Mouse (Mus musculus) hindbrain, postnatal 0 days (tissue): ENCODE data around the gene Sall4. TPM values are rescaled to one million over a fixed set of nuclear protein-coding genes. Genes with fewer than 3 reads are reported as not detected.
"Not testable (repeated sequence)": the region's sequence is repeated elsewhere in the genome, so short reads cannot be mapped to it uniquely, and the experiment has no call there.

Source experiments
- ATAC-seq: fragments of 200-750 bp; cut with Nextera tagmentation; 2 replicates; pipeline ENCODE4 v1.8.0; 2017; ENCODE audit warnings: mild to moderate bottlenecking, moderate TSS enrichment, moderate library complexity
- DNase-seq: peaks from one replicate; pipeline ENCODE4 v3.0.0-alpha.2; 2015; ENCODE audit warnings: low spot score
- H3K27ac ChIP-seq: fragments of 300-500 bp; sonication (generic); 2 replicates; pipeline ENCODE4 v1.5.1; 2014; ENCODE audit warnings: mild to moderate bottlenecking
- H3K27me3 ChIP-seq: fragments of 300-500 bp; sonication (generic); 2 replicates; pipeline ENCODE4 v1.6.1; 2014; ENCODE audit warnings: low read length, mixed read lengths; ENCODE audit not compliant: insufficient read depth
- H3K36me3 ChIP-seq: fragments of 300-500 bp; sonication (generic); 2 replicates; pipeline ENCODE4 v1.6.1; 2014; ENCODE audit warnings: low read length, mixed read lengths; ENCODE audit not compliant: insufficient read depth
- H3K4me1 ChIP-seq: fragments of 300-500 bp; sonication (generic); 2 replicates; pipeline ENCODE4 v1.6.1; 2014; ENCODE audit warnings: antibody characterized with exemption, low read length, mixed read lengths; ENCODE audit not compliant: insufficient read depth
- H3K4me2 ChIP-seq: fragments of 300-500 bp; sonication (generic); 2 replicates; pipeline ENCODE4 v1.6.1; 2014; ENCODE audit warnings: low read depth, mild to moderate bottlenecking, low read length, moderate library complexity, mixed read lengths
- H3K4me3 ChIP-seq: fragments of 300-500 bp; sonication (generic); 2 replicates; pipeline ENCODE4 v1.5.1; 2014; ENCODE audit warnings: low read length
- H3K9ac ChIP-seq: fragments of 300-500 bp; sonication (generic); replicated peaks from 2 replicates; pipeline ENCODE4 v1.6.1; 2014; ENCODE audit warnings: mild to moderate bottlenecking, low read length, moderate library complexity, mixed read lengths
- H3K9me3 ChIP-seq: fragments of 300-500 bp; sonication (generic); 2 replicates; pipeline ENCODE4 v1.6.1; 2016; ENCODE audit warnings: low read length, mixed read lengths
- CTCF ChIP-seq: IDR thresholded peaks from 2 replicates; pipeline ENCODE4 v1.5.1; 2016; ENCODE audit warnings: antibody characterized with exemption, control low read depth, low read depth
- whole genome bisulfite sequencing: fragments of 180-500 bp; shearing (Covaris S2); extraction: QIAGEN DNeasy Blood & Tissue Kit; methylation state at CpG from one replicate; pipeline ENCODE4 v1.1.7; 2014; 5-methylcytosine and 5-hydroxymethylcytosine counted together
- polyA plus RNA-seq: library from polyadenylated mRNA; unstranded; fragments of >200 nt; fragmentation: Nextera tagmentation; extraction: Ambion mirVana; gene quantifications from 2 replicates; pipeline ENCODE4 v1.2.1, GENCODE M21; 2015
- total RNA-seq: library from RNA; depleted of rRNA; stranded (reverse); fragments of >200 nt; gene quantifications from 2 replicates; pipeline ENCODE4 v1.2.3, GENCODE M21; 2014

Sall4 gene
- total and polyA plus RNA-seq, 2 experiments from 2014 or later: 0.16 to 0.31 TPM

DNA sequence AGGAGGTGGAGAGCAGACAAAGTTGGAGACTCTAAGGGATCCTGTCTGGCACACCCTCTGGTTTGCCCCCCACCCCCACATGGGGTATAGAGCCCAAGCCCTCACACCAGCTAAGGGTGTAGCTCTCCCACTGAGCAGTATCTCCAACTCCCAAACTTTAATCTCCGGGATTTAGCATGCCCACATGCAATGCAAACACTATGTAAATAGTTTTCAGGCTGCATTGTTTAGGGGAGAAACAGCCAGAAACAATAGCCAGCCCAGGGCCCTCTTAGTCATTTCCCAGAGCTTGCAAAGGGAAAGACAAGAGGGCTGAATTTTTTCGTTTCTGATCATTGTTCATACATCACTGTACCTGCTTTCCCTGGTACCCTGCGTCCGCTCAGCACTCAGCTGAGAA lies 5.8 kb downstream of the Sall4 start:
- TF ChIP-seq CTCF: no peak
- no peaks in the 10 kb centered on the region for H3K9me3 ChIP-seq
- 16% methylated on average over 4 of the region's 4 CpGs for WGBS
- ATAC-seq (no peak), DNase-seq (no peak)
- H3K36me3 ChIP-seq: no peaks in the 10 kb centered on the region
- peaks cover 41% of the 10 kb centered on the region for H3K27me3 ChIP-seq
- no peak overlapping the region for H3K4me3 ChIP-seq
- H3K27ac ChIP-seq: no peak overlapping the region
- H3K4me2 ChIP-seq: peak overlapping the region; percentile 24
- H3K9ac ChIP-seq: 0 out of 2 replicates have a peak overlapping the region, but pooled peaks have one; percentile 19
- H3K4me1 ChIP-seq: no peaks in the 10 kb centered on the region

DNA sequence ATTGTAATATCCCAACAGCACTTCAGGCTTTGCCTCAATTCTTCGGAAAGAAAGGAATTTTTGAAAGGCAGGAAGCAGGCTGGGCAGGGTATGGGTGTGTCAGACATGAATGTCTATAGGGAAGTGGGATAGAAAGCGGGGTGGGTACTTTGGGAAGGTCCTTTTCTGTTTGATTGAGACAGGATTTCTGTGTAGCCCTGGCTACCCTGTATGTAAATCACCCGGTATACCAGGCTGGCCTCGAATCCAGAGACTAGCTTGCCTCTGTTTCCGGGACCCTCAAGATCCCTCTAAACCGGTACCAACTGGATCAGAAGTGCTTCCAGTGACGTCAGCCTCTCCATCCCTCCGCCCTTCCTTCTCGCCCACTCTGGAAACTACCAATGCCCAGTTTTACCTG lies 6.6 kb downstream of the Sall4 start:
- H3K4me1 ChIP-seq: no peaks in the 10 kb centered on the region
- no peak overlapping the region for H3K4me3 ChIP-seq
- no peaks in the 10 kb centered on the region for H3K9me3 ChIP-seq
- H3K9ac ChIP-seq: no peak overlapping the region
- H3K36me3 ChIP-seq: no peaks in the 10 kb centered on the region
- H3K27me3 ChIP-seq: peaks cover 38% of the 10 kb centered on the region
- 90% methylated on average over 9 of the region's 9 CpGs for WGBS
- no peak for TF ChIP-seq CTCF
- DNase-seq: no peak
- no peak overlapping the region for H3K27ac ChIP-seq
- no peak for ATAC-seq
- H3K4me2 ChIP-seq: no peak overlapping the region

DNA sequence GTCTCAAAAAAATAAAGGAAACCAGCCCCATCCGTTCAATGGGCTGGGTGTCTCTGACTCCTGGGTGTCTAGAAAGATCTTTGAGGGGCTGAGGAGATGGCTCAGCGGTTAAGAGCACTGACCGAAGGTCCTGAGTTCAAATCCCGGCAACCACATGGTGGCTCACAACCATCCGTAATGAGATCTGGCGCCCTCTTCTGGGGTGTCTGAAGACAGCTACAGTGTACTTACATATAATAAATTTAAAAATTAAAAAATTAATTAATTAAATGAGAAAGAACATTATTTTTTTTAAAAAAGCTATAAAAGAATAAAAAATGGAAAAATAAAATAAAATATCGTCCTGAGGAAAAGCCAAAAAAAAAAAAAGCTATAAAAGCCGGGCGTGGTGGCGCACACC lies 23.3 kb downstream of the Sall4 start:
- 88% methylated on average over 10 of the region's 10 CpGs for WGBS
- H3K27ac ChIP-seq, H3K4me1 ChIP-seq, H3K9me3 ChIP-seq, DNase-seq, H3K36me3 ChIP-seq, H3K4me3 ChIP-seq, H3K27me3 ChIP-seq, H3K4me2 ChIP-seq, H3K9ac ChIP-seq, ATAC-seq: not testable (repeated sequence)

DNA sequence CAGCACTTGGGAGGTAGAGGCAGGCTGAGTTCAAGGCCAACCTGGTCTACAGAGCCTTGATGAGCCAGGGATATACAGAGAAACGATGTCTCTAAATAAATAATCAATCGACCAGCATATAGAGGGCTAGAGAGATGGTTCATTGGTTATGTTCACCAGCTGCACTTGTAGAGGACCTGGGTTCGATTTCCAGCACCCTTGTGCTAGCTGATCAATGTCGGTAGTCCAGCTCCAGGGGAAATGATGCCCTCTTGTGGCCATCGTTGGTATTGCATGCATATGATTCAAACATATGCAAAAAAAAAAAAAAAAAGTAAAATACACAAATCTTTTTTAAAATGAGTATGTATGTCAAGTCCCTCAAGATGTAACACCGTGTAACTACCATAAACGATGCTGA lies 25.1 kb downstream of the Sall4 start:
- peak overlapping the region; percentile 56 for H3K4me2 ChIP-seq
- H3K27ac ChIP-seq: peak overlapping the region; percentile 98
- H3K4me3 ChIP-seq: peak overlapping the region; percentile 87
- TF ChIP-seq CTCF: peak; percentile 86
- DNase-seq: peak; percentile 80
- WGBS: 19% methylated on average over 7 of the region's 7 CpGs
- ATAC-seq: peak; percentile 3; the same call in 1 of the 2 replicates
- H3K4me1 ChIP-seq: no peaks in the 10 kb centered on the region; the same call in 1 of the 2 replicates
- no peaks in the 10 kb centered on the region for H3K36me3 ChIP-seq
- H3K9ac ChIP-seq: peak overlapping the region; percentile 98; the same call in 1 of the 2 replicates
- no peaks in the 10 kb centered on the region for H3K27me3 ChIP-seq
- no peaks in the 10 kb centered on the region for H3K9me3 ChIP-seq

DNA sequence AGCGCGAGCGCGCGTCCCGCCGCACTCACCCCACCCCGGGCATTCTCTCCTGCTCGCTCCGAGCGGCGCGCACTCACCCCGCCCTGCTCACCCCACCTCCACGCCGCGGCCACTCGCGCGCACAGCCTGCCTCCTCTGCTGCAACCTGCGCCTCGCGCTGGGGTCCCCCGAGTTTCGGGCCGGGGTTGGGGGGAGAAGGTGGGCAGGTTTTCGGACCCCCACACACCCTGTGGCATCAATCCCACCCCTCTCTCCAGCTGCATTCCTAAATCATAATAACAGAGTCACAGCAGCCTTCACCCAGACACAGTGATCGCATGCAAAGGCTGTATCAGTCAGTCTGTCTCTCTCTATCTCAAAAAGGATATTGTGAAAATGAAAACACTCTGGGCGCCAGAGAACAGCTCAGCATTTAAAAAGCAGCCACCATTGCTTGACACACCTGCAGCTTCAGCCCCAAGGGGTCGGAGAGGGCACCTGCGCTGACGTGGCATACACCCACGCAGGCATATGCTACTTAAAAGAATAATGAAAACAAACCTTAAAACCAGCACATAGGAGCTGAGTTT lies 25.6 kb downstream of the Sall4 start, which contains the start of gene Atp9a:
Gene Atp9a, minus strand, starts transcription at position 351 of the 569 bp plus-strand sequence.
- Histone ChIP-seq H3K4me2 (peak within 1 kb of the TSS; percentile 56), H3K9me3 (no peaks in the 10 kb centered on the region), H3K27me3 (no peaks in the 10 kb centered on the region), H3K27ac (peak within 1 kb of the TSS; percentile 98), H3K4me1 (no peaks in the 10 kb centered on the region; the same call in 1 of the 2 replicates), H3K36me3 (no peaks in the 10 kb centered on the region), H3K4me3 (peak within 1 kb of the TSS; percentile 87), H3K9ac (peak within 1 kb of the TSS; percentile 98)
- WGBS: 15% methylated on average over 13 of the region's 33 CpGs
- DNase-seq (peak; percentile 89), ATAC-seq (peak; percentile 85)
- no peak for TF ChIP-seq CTCF

DNA sequence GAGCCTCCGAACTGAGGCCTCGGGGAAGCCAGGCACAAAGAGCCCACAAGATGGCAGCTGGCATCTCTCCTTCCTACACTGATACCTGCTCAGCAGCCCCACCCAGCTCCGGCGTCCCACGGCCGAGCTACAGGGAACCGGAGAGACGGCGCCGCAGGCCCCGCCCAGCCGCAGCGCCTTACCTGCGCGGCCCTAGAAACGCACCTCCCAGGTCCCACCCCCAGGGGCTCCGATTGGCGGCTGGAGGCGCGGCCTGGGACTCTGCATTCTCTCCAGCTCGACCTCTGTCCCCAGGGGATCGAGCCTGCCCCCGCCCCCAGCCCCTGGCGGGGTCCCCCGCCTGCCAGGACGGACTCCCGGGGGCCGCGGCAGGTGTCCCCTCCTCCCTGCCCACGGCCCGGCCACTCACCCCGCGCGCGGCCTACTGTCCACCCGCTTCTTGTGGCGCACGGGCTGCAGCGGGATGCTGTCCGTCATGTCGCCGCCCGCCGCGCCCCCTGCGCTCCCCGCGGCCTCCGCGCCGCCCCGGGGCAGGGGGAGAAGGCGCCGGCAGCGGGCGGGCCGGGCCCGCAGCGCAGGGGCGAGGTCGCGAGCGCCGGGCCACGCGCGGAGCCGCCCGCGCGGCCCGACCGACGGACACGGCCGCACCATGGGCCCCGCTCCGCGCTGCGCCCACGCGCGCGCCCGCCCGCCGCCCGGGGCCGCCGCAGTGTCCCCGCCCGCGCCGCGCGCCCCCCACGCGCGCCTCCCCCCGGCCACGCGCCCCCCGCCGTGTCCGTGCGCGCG lies 26.3 kb downstream of the Sall4 start:
- WGBS: under 1% methylated on average over 42 of the region's 108 CpGs
- DNase-seq (peak; percentile 82), ATAC-seq (peak; percentile 78)
- Histone ChIP-seq H3K4me2 (peak overlapping the region; percentile 56), H3K27ac (peak overlapping the region; percentile 98), H3K27me3 (no peaks in the 10 kb centered on the region), H3K4me3 (peak overlapping the region; percentile 87), H3K4me1 (no peaks in the 10 kb centered on the region; the same call in 1 of the 2 replicates), H3K36me3 (no peaks in the 10 kb centered on the region), H3K9me3 (no peaks in the 10 kb centered on the region), H3K9ac (peak overlapping the region; percentile 98)
- TF ChIP-seq CTCF: peak; percentile 48
